Mouse (Mus musculus) right cerebral cortex, postnatal 10 days (tissue): ENCODE measurements around the gene Anapc11.
"Not testable (repeated sequence)": the region's sequence is repeated elsewhere in the genome, so short reads cannot be mapped to it uniquely, and the experiment has no call there.

Experiments
- DNase-seq, 2 experiments: peaks; one replicate each; pipeline ENCODE4 v3.0.0; 2021; ENCODE audit warnings: low spot score in 2 of 2

Anapc11 gene

DNA sequence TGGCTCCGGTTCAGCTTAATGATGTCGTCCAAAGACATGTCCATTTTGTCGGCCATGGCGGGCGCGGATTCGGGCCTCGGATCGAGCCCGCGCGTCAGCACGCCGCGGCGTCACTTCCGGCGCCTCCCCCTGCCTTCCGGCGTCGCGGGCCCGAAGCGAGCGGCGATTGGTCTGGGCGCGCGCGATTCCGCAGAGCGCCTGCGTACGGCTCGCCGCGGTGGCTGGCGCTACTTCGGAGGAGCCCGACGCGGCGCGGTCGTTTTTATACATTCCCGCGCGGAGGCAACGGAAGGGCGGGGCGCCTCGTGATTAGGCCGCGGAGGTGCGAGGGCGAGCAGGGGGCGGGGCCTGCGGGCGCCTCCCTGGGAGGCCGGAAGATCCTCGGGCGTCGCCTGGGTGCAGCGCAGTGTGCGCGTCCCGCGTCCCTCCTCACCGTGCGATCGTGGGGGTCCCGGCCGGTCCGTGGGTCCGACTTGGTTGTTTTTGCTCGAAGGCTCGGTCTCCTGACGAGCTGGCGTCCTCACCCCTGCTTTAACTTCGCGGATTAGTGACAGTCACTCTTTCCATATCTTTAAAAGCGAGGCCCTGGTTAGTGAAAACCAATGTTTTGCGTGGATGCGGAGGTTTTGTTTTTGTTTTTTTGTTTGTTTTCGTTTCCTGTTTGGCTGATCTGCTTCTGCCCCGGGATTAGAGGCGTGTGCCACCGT lies at the start of gene Anapc11, which contains the start of gene Alyref:
Anapc11 (plus strand) TSS at position 139 of the 707 bp plus-strand sequence.
Alyref (minus strand) TSS at position 83 of the 707 bp plus-strand sequence.
- peak; percentile 96 for DNase-seq

DNA sequence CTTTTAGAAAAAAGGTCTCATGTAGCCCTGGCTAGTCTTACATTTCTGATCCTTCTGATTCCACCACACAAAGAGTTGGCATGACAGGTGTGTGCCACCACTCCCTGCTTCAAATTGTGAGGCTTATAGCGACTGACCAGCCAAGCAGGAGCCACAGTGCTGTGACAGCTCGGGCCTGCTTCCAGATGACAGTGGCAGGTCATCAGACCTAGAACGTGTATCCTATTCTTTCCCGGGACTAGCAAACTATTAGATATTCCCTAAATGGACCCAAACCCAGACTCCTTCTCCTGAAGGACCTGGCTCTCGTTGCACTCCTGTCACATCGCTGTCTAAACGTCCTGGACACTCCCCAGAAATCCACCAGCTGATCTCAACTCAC lies 49.4 kb upstream of the Anapc11 start:
- DNase-seq, result no peak

DNA sequence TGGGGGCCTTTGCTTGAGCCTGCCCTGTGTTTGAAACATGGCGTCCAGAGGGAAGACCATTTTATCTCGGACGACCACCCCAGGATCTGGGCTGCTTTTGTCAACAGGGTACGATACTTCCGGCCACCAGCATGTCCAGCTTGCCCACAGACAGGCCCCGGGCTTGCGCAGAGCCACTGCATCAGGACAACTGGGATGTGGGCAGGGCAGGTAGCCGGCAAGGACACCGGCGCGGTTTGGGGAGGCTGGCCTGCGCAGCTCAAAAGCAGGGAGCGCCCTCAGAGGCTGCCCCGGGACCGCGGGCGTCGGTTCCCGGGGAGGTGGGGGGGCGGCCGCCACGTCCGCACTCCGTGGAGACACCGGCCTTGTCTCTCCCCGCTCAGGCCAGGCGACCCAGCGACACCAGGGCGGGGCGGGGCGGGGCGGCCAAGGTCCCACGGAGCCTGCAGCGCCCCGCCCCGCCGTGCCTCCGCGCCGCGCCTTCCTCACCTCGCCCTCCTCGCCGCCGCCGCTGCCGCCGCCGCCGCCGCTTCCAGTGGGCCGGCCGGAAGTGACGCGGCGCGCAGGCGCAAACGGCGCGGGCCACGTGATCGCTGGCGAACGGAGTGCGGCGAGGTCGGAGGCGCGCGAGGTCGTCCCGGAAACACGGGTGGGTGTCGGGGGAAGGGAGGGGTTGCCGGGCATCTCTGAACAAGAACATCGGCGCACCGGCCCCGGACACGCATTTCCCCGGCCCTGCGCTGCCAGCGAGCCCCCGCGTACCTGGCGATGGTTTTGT lies 48.9 kb upstream of the Anapc11 start, which contains the start of gene Mcrip1:
Mcrip1 (minus strand) TSS at position 560 of the 778 bp plus-strand sequence.
- peak; percentile 95 to 96 for DNase-seq

DNA sequence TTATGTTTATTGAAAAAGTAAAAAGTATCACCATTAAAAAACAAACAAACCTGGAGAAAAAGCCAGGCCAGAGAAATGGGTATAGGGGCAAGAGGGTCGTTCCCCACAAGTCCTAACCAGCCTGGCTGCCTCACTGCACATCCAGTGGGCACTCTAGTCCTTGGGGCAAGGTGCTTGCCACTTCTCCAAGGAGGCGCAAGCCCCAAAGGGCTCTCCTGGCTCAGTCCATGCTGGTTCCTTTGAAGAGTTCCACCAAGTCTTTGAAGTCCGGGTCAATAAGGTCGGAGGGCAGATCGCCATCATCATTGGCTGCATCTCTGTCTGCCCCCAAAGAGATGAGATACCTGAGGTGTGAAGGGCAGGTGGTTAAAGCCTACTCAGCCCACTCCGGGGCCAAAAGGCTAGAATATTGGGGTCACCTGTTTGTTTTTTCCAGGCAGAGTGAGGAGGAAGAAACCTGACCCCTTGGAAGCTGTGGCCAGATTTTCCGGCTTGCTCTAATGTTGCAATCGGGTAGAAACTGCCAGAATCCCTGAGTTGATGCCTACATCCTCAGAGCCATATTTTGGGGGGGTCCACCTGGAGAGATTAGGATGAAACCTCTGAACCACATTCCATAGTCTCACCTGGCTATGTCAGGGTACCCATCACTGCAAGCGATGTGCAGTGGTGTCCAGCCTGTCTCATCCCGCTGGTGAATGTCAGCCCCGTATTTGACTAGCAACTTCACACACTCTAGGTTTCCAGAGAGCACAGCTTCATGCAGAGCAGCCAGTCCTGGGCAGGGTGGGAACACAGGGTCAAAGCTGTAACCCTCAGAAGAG lies 48.0 kb upstream of the Anapc11 start:
- peak in 1 of 2 experiments; percentile 49 for DNase-seq

DNA sequence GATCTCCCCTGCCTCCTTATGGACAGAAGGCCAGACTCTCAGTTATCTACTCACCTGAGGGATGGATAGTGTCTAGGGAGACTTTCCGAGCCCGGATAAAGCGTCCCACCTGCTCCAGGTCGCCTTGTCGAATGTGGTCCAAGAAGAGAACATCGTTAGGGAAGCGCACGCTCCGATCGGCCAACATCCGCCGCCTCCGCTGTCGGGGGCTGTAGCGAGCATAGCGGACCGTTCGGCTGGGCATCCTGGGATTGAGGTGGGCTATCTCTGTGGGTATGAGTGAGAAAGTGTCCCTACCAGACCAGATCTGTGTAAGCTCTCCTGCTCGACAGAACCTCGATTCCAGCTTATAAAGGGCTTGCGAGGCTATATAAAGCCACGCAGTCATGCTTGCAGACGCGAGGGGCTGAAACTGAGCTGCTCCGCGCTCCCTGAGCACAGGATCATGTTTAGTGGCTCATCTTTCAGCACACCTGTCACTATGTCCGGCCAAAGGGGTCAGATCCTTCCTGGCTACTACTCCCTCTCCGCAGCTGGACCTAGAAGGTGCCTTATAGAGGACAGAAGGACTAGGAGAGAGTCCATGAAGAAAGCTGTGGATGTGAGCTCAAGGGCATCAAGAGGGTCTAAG lies 47.3 kb upstream of the Anapc11 start, which contains the start of gene Ppp1r27:
Ppp1r27 (minus strand) TSS at position 323 of the 631 bp plus-strand sequence.
- no peak for DNase-seq

DNA sequence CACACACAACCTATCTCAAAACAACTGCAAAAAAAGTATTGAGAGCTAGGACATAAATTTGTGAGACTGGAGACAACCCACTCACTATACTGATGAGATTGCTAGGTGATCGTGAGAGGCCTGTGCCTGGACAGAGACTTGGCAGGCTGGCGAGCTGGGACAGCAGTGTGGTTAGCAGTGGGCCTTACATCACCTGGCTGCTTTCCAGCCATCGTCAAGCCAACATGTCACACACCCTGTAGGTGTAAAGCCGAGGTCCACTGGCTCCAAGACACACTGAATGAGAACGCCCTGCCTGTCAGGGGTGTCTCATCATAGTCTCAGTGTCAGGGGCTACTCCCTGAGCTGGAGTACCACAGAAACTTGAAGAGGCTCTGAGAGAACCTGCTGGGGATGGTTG lies 45.5 kb upstream of the Anapc11 start:
- no peak for DNase-seq

DNA sequence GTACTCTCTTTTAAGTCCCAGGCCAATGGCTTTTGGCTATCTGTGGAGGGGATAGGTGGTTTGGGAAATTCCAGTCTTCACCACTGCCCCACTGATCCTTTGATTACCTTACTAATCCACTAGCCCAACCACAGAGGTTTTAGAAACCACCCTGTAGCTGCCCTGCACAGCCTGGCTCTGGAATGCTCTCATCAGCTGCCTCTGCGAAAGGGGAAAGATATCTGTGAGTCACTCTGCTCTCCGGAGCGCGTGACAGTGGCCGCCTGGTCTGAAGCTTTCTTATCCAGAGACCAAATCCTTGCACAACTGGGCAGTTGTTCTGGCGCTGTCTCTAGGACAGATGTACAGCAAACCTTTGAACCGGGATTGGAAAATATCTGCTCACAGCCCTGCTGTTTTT lies 43.4 kb upstream of the Anapc11 start:
- DNase-seq, result no peak

DNA sequence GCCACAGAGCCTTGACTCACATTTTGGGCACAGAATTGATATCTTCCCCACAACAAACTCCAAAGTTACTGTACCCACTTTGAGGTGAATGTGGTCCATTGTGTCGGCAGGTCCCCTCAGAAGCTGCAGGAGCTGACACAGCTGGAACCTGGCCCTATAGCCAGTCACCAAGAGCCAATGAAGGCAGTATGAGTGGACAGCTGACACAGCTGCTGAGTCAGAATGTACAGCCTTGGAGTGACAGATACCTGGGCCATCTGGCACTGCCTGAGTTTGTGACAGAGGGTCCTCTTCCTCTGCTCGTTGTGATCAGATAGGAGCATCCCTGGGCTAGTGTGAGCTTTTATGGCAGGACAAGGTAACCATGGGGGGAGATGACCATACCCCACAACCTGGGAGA lies 43.0 kb upstream of the Anapc11 start:
- DNase-seq, result no peak

DNA sequence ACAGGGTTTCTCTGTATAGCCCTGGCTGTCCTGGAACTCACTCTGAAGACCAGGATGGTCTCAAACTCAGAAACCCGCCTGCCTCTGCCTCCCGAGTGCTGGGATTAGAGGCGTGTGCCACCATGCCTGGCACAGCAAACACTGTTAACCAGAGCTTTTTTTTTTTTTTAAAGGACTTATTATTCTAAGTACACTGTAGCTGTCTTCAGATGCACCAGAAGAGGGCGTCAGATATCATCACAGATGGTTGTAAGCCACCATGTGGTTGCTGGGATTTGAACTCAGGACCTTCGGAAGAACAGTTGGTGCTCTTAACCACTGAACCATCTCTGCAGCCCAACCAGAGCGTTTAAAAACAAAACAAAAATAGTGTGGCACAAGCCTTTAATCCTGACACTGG lies 39.4 kb upstream of the Anapc11 start:
- not testable (repeated sequence) for DNase-seq

DNA sequence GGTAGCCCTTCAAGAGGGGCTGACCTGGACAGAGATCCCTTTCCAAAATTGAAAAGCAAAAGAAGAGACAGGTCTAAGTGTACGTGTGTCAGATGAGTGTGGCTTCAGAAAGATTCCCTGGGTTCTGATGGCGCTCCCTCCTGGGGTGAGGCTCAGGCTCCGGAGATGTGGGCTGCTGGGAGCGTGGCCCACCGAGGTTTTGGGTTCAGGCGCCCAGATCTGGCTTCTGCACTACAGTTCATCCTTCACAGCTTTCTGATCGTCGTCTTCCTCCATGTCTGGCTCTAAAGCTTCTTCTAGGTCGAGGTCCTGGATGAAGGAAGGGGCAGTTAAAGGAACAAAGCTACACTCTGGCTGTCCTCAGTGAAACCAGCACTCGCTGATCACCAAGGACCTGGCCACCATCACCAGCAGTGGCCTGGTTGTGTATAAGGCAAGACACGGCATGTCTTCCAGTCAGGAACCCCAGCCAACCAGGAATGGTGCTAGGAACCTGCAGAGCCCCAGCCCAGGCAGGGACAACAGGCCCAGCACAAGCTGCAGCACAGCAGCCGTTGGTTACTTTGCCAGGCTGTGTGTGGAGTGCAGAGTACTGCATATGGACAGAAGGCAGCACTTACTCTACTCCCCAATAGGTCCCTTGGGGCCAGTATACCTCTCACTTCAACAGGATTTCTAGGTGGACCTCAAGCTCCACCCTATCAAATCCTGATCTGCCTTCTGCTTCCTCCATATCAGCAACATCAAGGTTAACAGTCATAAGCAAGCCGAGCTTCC lies 37.1 kb upstream of the Anapc11 start:
- no peak for DNase-seq

DNA sequence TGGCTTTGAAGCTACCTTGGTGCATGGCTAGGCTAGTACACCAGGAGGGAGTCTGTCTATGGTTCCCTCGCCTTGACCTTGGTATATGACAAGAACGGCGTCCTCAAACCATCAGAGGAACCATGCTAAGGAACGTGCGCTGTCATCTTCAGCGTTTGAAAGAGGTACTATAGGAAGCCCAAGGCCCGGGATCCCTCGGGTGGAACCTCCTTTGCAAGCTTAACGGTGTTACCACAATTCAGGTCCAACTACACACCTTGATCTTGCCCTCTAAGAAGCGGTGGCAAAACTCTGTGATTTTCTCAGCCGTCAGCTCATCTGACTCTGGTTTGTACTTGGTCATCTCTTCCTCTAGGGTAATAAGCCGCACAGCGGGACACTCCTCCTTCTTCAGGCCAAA lies 35.3 kb upstream of the Anapc11 start:
- DNase-seq, result no peak

DNA sequence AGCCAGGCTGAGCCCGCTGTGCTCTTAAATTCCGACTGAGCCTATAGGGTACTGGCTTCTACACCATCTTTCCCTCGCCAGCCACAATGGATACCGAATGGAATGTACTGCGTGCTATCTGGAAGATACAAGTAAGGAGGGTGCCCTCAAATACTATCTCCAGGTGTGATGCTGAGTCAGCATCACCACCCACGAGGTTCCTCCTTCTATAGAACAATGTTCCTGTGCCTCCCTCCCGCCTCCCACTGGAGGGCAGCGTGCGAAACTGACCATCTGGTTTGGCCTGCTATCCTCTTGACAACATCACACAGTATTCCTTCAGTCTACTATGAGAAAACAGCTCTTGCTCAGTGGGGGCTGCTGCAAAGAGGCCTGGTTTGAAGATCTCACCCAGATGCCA lies 33.1 kb upstream of the Anapc11 start:
- DNase-seq, result no peak

DNA sequence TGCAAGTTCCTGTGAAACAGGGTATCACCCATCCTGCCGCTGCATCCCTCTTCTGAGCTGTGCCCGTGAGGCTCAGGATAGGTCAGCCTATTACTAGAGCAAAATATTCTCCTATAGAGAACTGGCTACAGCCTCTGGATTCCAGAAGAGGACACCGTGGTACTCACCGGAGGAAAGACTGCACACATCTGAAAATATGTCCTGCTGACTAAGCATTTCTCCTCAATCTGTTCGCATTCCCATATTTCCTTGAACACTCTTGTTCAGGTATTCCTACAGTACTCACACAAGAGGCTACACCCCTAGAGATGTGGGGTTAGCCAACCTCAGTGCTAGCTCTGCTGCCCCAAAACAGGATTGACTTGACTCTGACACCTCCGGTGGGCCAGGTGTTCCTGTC lies 29.9 kb upstream of the Anapc11 start:
- DNase-seq, result no peak

DNA sequence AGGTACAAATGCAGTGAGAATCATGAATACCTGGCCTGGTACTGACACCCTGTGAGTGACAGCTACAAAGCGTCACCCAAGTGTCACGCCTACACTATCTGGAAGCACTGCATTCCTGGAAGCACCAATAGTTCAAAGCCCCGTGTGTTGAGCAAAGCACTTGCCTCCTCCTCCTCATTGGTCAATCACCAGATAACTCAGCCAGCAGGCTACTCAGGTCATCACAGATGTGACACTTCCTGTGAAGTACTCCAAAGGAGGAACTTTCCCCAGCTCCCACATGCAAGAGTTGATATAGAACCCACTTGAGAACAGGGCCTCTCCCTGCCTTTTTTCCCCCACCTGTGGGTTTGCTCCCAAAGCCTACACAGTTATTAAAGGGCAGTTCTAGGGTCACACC lies 27.1 kb upstream of the Anapc11 start:
- no peak for DNase-seq

DNA sequence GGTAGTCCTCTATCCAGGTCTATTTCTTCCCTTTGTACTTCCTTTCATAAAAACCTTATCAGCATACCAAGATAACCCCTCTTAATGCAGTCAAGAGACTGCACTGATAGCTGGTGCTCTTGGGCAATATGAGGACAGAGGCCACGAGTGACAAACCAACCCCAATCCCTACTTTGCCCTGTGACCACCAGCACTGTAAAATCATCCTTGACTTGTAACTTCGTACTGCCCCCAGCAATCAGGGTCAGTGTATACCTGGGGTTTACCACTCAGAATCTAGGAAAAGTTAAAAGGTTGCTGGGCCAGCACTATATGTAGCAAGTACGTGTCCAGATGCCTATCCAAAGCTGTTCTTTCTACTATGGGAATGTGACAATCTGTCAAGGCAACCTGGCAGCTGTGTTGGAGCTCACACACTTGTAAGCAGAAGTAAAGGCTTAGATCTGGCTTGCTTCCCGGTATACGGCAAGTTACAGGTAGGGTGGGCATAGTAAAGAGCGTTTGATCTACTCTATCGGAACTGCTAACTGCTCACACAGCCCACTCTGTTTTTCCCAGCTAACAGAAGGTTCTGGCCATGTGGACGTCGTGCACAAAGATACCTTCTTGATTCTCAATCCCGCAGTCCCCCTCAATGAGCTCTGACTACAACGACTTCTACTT lies 26.3 kb upstream of the Anapc11 start:
- DNase-seq, result peak; percentile 30 to 47

DNA sequence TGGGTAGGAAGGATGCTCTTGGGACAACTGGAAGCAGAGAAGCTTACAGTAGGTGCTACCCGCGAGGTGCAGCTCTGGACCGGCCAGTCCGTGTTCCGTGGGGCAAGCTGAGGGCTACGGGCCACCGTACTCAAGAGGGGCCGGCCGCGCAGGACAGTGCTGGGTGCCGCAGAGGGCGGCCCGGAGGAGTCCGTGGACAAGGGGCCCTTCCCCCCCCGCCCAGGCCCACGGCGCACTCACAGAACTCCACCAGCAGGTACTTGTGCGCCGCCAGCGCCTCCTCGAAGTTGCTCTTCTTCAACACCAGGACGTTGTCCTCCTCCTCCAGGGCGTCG lies 25.8 kb upstream of the Anapc11 start:
- DNase-seq, result no peak

DNA sequence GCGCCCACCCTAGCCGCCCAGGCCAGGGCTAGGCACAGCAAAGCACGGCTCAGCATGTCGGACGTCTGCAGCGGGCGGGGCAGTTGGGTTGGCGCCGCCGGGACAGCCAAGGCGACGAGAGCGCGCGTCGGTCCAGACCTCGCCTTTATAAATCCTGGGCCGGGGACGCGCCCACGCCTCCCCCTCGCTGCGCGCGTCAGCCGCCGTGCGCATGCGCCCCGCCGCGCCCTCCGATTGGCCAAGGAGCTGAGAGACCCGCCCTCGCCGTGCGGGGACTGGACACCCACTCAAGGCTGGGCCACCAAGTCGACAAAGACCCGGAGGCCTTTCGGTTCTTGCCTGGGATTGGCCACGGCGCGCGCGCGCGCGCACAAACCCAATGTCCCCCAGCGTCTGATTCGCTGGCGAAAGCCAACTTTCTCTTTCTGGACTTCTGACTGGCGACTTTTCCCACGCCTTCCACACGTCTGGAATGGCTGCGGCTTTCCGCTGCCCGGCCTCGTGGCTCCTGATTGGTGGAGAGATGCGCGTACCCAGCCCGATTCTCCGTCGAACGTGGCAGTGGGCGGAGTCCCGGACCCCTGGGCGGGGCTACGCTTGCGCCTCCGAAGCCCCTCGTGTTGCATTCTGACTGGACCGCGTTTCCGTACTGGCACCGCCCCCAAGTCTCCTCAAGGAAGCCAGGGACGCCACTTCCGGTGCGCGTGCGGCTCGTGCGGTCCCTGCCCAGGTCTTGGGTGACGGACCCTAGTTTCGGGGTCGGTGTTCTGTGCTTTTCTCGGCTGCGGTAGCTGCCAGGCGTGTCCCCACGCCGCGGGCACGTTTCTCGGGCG lies 25.3 kb upstream of the Anapc11 start, which contains the start of gene P4hb:
P4hb (minus strand) TSS at position 502 of the 833 bp plus-strand sequence.
- DNase-seq, result peak; percentile 100

DNA sequence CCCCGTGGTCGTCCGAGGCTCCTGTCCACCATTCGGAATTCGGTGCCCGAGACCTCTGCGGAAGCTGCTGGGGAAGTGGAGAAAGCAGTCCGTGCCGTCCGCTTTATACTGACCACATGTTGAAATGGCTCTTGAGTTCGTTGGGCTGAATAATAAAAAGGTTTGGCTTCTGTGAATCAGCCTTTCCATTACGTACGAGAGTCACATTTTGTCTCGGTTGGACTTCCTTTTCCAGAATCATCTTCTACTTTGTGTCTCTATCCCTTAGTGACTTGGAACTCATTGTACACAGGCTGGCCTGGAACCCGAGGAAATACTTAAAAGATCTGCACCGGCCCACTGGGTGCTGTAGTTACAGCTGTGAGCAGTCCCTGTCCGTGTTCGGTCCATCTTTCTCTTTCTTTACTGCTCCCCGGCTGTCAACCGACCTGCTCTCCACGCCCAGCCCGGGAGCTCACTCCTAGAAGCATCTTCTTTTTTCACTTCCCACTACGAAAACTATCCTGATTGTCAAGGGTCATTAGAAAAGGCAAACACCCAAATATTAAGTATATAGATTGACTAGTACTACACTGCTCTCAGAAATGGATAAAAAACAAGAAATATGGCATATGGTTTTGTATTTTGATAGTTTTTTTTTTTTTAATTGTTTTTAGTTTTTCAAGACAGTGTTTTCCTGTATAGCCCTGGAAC lies 24.5 kb upstream of the Anapc11 start:
- DNase-seq, result no peak

DNA sequence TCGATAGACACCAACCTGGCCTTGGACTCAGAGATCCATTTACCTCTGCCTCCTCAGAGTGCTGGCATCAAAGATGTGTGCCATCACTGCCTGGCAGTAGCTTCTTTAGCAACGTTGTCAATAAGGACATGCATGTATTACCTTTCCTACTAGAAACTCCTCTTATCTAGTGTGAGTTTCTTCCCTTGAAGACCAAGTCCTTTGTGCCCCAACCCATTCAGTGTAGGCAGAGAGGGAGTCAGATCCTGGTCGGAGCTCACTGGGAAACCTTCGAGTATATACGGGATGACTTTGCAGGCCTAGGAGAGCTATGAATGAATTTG lies 24.0 kb upstream of the Anapc11 start:
- no peak for DNase-seq
